ENCODE assay signal across 31 mouse cellular contexts in the genomic region with DNA sequence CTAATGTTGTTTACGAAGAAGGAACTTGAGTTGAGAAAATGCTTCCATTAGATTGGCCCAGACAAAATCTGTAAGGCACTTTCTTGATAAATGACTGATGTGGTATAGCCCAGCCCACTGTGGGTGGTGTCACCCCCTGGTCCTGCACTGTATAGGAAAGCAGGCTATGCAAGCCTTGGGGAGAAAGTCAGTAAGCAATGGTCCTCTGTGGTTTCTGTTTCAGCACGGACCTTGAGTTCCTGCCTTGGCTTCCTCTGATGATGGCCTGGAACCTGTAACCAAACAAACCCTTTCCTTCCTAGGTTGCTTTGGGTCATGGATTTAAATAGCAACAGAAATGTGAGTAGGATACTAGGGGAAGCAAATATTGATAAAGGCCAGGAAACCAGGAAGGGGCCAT.
DNase-seq lines count a peak whose midpoint lies in the region; ATAC-seq and TF ChIP-seq lines count a peak whose summit lies in the region.
"Had no signal": no experiment of that assay in that cellular context is flagged by ENCODE, and none has a peak within 500 bp of the region (broad histone marks: within the 10 kb centered on the region; RNA-seq: fewer than 3 reads in every experiment).

No protein-coding gene starts in this region.

- no peaks in the 10 kb centered on the region for H3K79me2 ChIP-seq in heart, adult 2 months (replicated peaks; ENCODE audit: control insufficient read depth, insufficient read depth, low read length)

- H3K9me3 ChIP-seq in heart, embryonic 10.5 days, result no peaks in the 10 kb centered on the region
- no peaks in the 10 kb centered on the region for H3K9me3 ChIP-seq in liver, embryonic 14.5 days (ENCODE audit: control insufficient read depth, low read length)
- H3K9me3 ChIP-seq in liver, postnatal 0 days (ENCODE audit: low read length), result no peaks in the 10 kb centered on the region
- H3K9me3 ChIP-seq in midbrain, embryonic 13.5 days, result no peaks in the 10 kb centered on the region
- H3K9me3 ChIP-seq: embryonic facial prominence, embryonic 13.5 days; forebrain, embryonic 10.5 days; heart, embryonic 15.5 days; hindbrain, embryonic 12.5 days; intestine, embryonic 15.5 days; limb, embryonic 12.5 days; lung, embryonic 15.5 days; midbrain, embryonic 15.5 days; neural tube, embryonic 12.5 days had no signal

- intact Hi-C loops in heart, adult 2 months (cut with DNase I), result no loop called here

- no peak for TF ChIP-seq EP300 in heart, adult 2 months (IDR thresholded peaks at IDR 0.05; ENCODE audit: insufficient read depth, low read depth, low read length)
- no peak for TF ChIP-seq EP300 in liver, embryonic 14.5 days (IDR thresholded peaks at IDR 0.05; ENCODE audit: low read depth)
- TF ChIP-seq EP300 in liver, postnatal 0 days (IDR thresholded peaks at IDR 0.05; ENCODE audit: low read depth), result no peak

- H3K27ac ChIP-seq in heart, adult 2 months, result peak overlapping the region; percentile 0; the same call in 1 of the 2 replicates
- H3K27ac ChIP-seq in heart, embryonic 10.5 days, result no peak overlapping the region
- no peak overlapping the region for H3K27ac ChIP-seq in liver, embryonic 14.5 days
- no peak overlapping the region for H3K27ac ChIP-seq in liver, postnatal 0 days (ENCODE audit: low read depth)
- no peak overlapping the region for H3K27ac ChIP-seq in midbrain, embryonic 13.5 days
- H3K27ac ChIP-seq: embryonic facial prominence, embryonic 13.5 days; forebrain, embryonic 10.5 days; heart, embryonic 15.5 days; hindbrain, embryonic 12.5 days; hindbrain, postnatal 0 days; intestine, embryonic 15.5 days; limb, embryonic 12.5 days; lung, embryonic 15.5 days; midbrain, embryonic 15.5 days; neural tube, embryonic 12.5 days had no signal

- no peak overlapping the region for H3K4me2 ChIP-seq in liver, embryonic 14.5 days (ENCODE audit: low read depth)
- H3K4me2 ChIP-seq in liver, postnatal 0 days (ENCODE audit: low read depth, low read length), result no peak overlapping the region
- no peak overlapping the region for H3K4me2 ChIP-seq in midbrain, embryonic 13.5 days (replicated peaks)
- H3K4me2 ChIP-seq: embryonic facial prominence, embryonic 13.5 days; heart, embryonic 15.5 days; hindbrain, embryonic 12.5 days; intestine, embryonic 15.5 days; limb, embryonic 12.5 days; lung, embryonic 15.5 days; midbrain, embryonic 15.5 days; neural tube, embryonic 12.5 days had no signal

- peaks cover 7% of the 10 kb centered on the region for H3K4me1 ChIP-seq in heart, adult 2 months (ENCODE audit: control insufficient read depth, insufficient read depth, low read length)
- peaks cover 7% of the 10 kb centered on the region; the same call in 1 of the 2 replicates for H3K4me1 ChIP-seq in heart, embryonic 10.5 days
- 0 out of 4 replicates have a peak, but pooled peaks cover 0 to 2% of the 10 kb centered on the region in 2 experiments for H3K4me1 ChIP-seq in liver, embryonic 14.5 days (replicated peaks; ENCODE audit: control insufficient read depth in 2 of 2, insufficient read depth in 2 of 2, low read length in 1 of 2)
- no peaks in the 10 kb centered on the region for H3K4me1 ChIP-seq in liver, postnatal 0 days (ENCODE audit: insufficient read depth)
- H3K4me1 ChIP-seq in midbrain, embryonic 13.5 days (replicated peaks), result no peaks in the 10 kb centered on the region
- H3K4me1 ChIP-seq: embryonic facial prominence, embryonic 13.5 days; hindbrain, embryonic 12.5 days; intestine, embryonic 15.5 days; midbrain, embryonic 15.5 days; neural tube, embryonic 12.5 days had no signal

- no peak overlapping the region for H3K4me3 ChIP-seq in heart, adult 2 months
- H3K4me3 ChIP-seq in heart, embryonic 10.5 days, result no peak overlapping the region
- no peak overlapping the region for H3K4me3 ChIP-seq in liver, embryonic 14.5 days (ENCODE audit: insufficient read depth in 1 of 2, low read depth in 2 of 2, low read length in 2 of 2)
- H3K4me3 ChIP-seq in liver, postnatal 0 days (ENCODE audit: low read depth, low read length), result no peak overlapping the region
- no peak overlapping the region for H3K4me3 ChIP-seq in midbrain, embryonic 13.5 days (replicated peaks)
- H3K4me3 ChIP-seq: embryonic facial prominence, embryonic 13.5 days; forebrain, embryonic 10.5 days; heart, embryonic 15.5 days; hindbrain, embryonic 12.5 days; intestine, embryonic 15.5 days; limb, embryonic 12.5 days; lung, embryonic 15.5 days; midbrain, embryonic 15.5 days; myocyte; neural tube, embryonic 12.5 days had no signal

- no peak for DNase-seq in heart, adult 2 months
- DNase-seq in heart, embryonic 10.5 days (ENCODE audit: low spot score), result no peak
- no peak for DNase-seq in liver, embryonic 14.5 days (ENCODE audit: low read depth in 3 of 3, low spot score in 3 of 3)
- DNase-seq in liver, postnatal 0 days, result no peak
- peak; percentile 75 for DNase-seq in 416B (ENCODE audit: low read depth)
- DNase-seq in lung, postnatal 10 days, result peak; percentile 4
- no peak for DNase-seq in testis, postnatal 10 days (ENCODE audit: low spot score)
- DNase-seq: adrenal gland, postnatal 25 days; B cell, adult 2 months; cerebellum, adult 11-12 months; cerebellum, adult 9-11 months; forebrain, postnatal 0 days; gastrocnemius, postnatal 10 days; heart, postnatal 36 days; kidney, adult 2 months; kidney, postnatal 4 days; layer of hippocampus, adult 9-11 months; right cerebral cortex, adult 18-20 months; spleen, adult 18-20 months had no signal

- H3K9ac ChIP-seq in heart, adult 2 months (ENCODE audit: low read depth, low read length), result no peak overlapping the region
- H3K9ac ChIP-seq in liver, embryonic 14.5 days (replicated peaks), result no peak overlapping the region
- no peak overlapping the region for H3K9ac ChIP-seq in liver, postnatal 0 days (replicated peaks)
- no peak overlapping the region for H3K9ac ChIP-seq in midbrain, embryonic 13.5 days (replicated peaks)
- H3K9ac ChIP-seq: embryonic facial prominence, embryonic 13.5 days; forebrain, postnatal 0 days; heart, embryonic 15.5 days; hindbrain, embryonic 12.5 days; intestine, embryonic 15.5 days; limb, embryonic 12.5 days; lung, embryonic 15.5 days; midbrain, embryonic 15.5 days; neural tube, embryonic 12.5 days had no signal

- WGBS in heart, adult 2 months, result 43% methylated on average over 2 of the region's 2 CpGs
- WGBS in heart, embryonic 10.5 days, result 68% methylated on average over 2 of the region's 2 CpGs
- 41% methylated on average over 2 of the region's 2 CpGs for WGBS in liver, embryonic 14.5 days (ENCODE audit: insufficient replicate concordance)
- 58% methylated on average over 2 of the region's 2 CpGs for WGBS in liver, postnatal 0 days (ENCODE audit: insufficient replicate concordance)
- 86% methylated on average over 2 of the region's 2 CpGs for WGBS in midbrain, embryonic 13.5 days

- 0 out of 2 replicates have a peak, but pooled peaks have one; percentile 18 for ATAC-seq in liver, embryonic 14.5 days (ENCODE audit: insufficient read depth)
- ATAC-seq in liver, postnatal 0 days, result no peak
- no peak for ATAC-seq in midbrain, embryonic 13.5 days
- ATAC-seq: forebrain, postnatal 0 days; hindbrain, postnatal 0 days; intestine, embryonic 15.5 days; midbrain, embryonic 15.5 days had no signal

- H3K36me3 ChIP-seq in heart, adult 2 months (ENCODE audit: control insufficient read depth, insufficient read depth, low read length), result peaks cover 34% of the 10 kb centered on the region
- no peaks in the 10 kb centered on the region for H3K36me3 ChIP-seq in heart, embryonic 10.5 days
- H3K36me3 ChIP-seq in liver, embryonic 14.5 days (replicated peaks; ENCODE audit: control insufficient read depth, insufficient read depth, low read depth), result no peaks in the 10 kb centered on the region
- H3K36me3 ChIP-seq in liver, postnatal 0 days (replicated peaks; ENCODE audit: insufficient read depth, low read length), result 0 out of 2 replicates have a peak, but pooled peaks cover 8% of the 10 kb centered on the region
- no peaks in the 10 kb centered on the region for H3K36me3 ChIP-seq in midbrain, embryonic 13.5 days
- H3K36me3 ChIP-seq: embryonic facial prominence, embryonic 13.5 days; forebrain, embryonic 10.5 days; heart, embryonic 15.5 days; hindbrain, embryonic 12.5 days; intestine, embryonic 15.5 days; limb, embryonic 12.5 days; lung, embryonic 15.5 days; midbrain, embryonic 15.5 days; neural tube, embryonic 12.5 days had no signal

- no peak for TF ChIP-seq POLR2A in heart, adult 2 months (IDR thresholded peaks at IDR 0.05; ENCODE audit: insufficient read depth, low read depth, low read length)

- H3K27me3 ChIP-seq in heart, adult 2 months (ENCODE audit: control insufficient read depth, insufficient read depth, low read length), result no peaks in the 10 kb centered on the region
- no peaks in the 10 kb centered on the region for H3K27me3 ChIP-seq in heart, embryonic 10.5 days (ENCODE audit: insufficient read depth, poor library complexity, severe bottlenecking)
- H3K27me3 ChIP-seq in liver, embryonic 14.5 days (ENCODE audit: control insufficient read depth, insufficient read depth, low read length), result no peaks in the 10 kb centered on the region
- H3K27me3 ChIP-seq in liver, postnatal 0 days (ENCODE audit: insufficient read depth, low read length), result no peaks in the 10 kb centered on the region
- no peaks in the 10 kb centered on the region for H3K27me3 ChIP-seq in midbrain, embryonic 13.5 days
- H3K27me3 ChIP-seq: embryonic facial prominence, embryonic 13.5 days; heart, embryonic 15.5 days; hindbrain, embryonic 12.5 days; intestine, embryonic 15.5 days; limb, embryonic 12.5 days; lung, embryonic 15.5 days; midbrain, embryonic 15.5 days; neural tube, embryonic 12.5 days had no signal

- no peak for TF ChIP-seq CTCF in heart, adult 2 months (IDR thresholded peaks at IDR 0.05)
- TF ChIP-seq CTCF in liver, embryonic 14.5 days (IDR thresholded peaks at IDR 0.05; ENCODE audit: low read depth), result no peak
- no peak for TF ChIP-seq CTCF in liver, postnatal 0 days (IDR thresholded peaks at IDR 0.05; ENCODE audit: low read depth)

Comparison
In these comparisons a context has a peak if more than half of its experiments do, and no peak if none do; other contexts are left out.
1. DNase-seq: peak in 416B (single experiment) and lung, postnatal 10 days (single experiment); none in heart, adult 2 months (0 of 2), heart, embryonic 10.5 days (single experiment), liver, embryonic 14.5 days (0 of 3), liver, postnatal 0 days (single experiment) and testis, postnatal 10 days (single experiment).